Mouse (Mus musculus) testis, adult 2 months (tissue): ENCODE data around the gene Sidt2. TPM values are rescaled to one million over a fixed set of nuclear protein-coding genes. Genes with fewer than 3 reads are reported as not detected.
A peak's percentile ranks its signal among the peaks of the same experiment; 100 is the strongest.

Source experiments
- H3K27ac ChIP-seq: fragments of 200-500 bp; 2 replicates; pipeline ENCODE4 v1.5.1; 2012; ENCODE audit warnings: low read depth, low read length; ENCODE audit not compliant: control insufficient read depth, insufficient read depth
- H3K27me3 ChIP-seq: fragments of 200-500 bp; 2 replicates; pipeline ENCODE4 v1.6.1; 2012; ENCODE audit warnings: mild to moderate bottlenecking, low read length, moderate library complexity; ENCODE audit not compliant: control insufficient read depth, insufficient read depth
- H3K36me3 ChIP-seq: fragments of 200-500 bp; 2 replicates; pipeline ENCODE4 v1.6.1; 2012; ENCODE audit warnings: mild to moderate bottlenecking, low read length; ENCODE audit not compliant: control insufficient read depth, insufficient read depth
- H3K4me1 ChIP-seq: fragments of 200-500 bp; 2 replicates; pipeline ENCODE4 v1.6.1; 2012; ENCODE audit warnings: low read length; ENCODE audit not compliant: control insufficient read depth, insufficient read depth
- H3K4me3 ChIP-seq: fragments of 200-500 bp; 2 replicates; pipeline ENCODE4 v1.5.1; 2012; ENCODE audit warnings: low read depth, mild to moderate bottlenecking, low read length, moderate library complexity, mixed read lengths; ENCODE audit not compliant: control insufficient read depth
- CTCF ChIP-seq: fragments of 200-500 bp; IDR thresholded peaks from 2 replicates; pipeline ENCODE4 v1.5.1; 2012; ENCODE audit warnings: low read depth, mild to moderate bottlenecking, inconsistent platforms, low read length, moderate library complexity; ENCODE audit not compliant: control insufficient read depth, insufficient read depth, insufficient replicate concordance
- POLR2A ChIP-seq: fragments of 200-500 bp; IDR thresholded peaks from 2 replicates; pipeline ENCODE4 v1.6.1; 2012; ENCODE audit warnings: low read depth, mild to moderate bottlenecking, inconsistent platforms, low read length, moderate library complexity; ENCODE audit not compliant: control insufficient read depth
- polyA plus RNA-seq: library from polyadenylated mRNA; depleted of rRNA; stranded (reverse); fragments of >200 nt; gene quantifications from 2 replicates; pipeline ENCODE4 v1.2.3, GENCODE M21; 2012

Gene Sidt2
- polyA plus RNA-seq, 1 experiment: 350 TPM

DNA sequence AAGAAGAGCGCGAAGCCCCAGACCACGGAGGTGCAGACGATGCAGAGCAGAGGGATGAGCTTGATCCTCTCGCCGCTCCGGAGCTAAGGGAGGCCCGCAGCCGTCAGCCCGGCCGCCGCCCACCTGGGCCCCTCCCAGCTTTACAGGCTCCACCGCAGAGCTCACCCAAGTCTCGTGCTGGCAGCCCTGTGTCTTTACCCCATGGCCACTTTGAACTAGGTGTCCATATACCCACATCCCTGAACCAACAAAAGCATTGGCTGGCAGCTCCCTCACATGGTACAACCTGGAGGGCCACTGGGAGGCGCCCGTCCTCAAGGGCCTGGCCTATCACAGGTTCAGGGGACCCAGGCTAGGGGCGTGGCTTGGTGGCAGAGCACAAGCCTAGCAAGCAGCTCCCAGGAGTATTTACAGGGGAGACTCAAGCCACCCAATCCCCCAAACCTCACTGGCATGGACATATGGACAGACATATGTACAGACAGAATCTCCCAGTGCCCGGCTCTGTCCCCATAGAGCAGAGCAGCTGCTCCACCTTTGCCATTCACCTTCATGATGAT, 13.6 kb downstream of the Sidt2 start:
- no peaks in the 10 kb centered on the region; the same call in 1 of the 2 replicates for H3K4me1 ChIP-seq
- H3K27me3 ChIP-seq: no peaks in the 10 kb centered on the region
- TF ChIP-seq CTCF (no peak), POLR2A (no peak)
- H3K4me3 ChIP-seq: no peak overlapping the region
- no peak overlapping the region for H3K27ac ChIP-seq
- H3K36me3 ChIP-seq: peaks cover 2% of the 10 kb centered on the region

- H3K27ac ChIP-seq: no peak overlapping the region
Observed at GRCm38 (mm10) chr9:45939794-45940193, 15.3 kb downstream of the Sidt2 start.

DNA sequence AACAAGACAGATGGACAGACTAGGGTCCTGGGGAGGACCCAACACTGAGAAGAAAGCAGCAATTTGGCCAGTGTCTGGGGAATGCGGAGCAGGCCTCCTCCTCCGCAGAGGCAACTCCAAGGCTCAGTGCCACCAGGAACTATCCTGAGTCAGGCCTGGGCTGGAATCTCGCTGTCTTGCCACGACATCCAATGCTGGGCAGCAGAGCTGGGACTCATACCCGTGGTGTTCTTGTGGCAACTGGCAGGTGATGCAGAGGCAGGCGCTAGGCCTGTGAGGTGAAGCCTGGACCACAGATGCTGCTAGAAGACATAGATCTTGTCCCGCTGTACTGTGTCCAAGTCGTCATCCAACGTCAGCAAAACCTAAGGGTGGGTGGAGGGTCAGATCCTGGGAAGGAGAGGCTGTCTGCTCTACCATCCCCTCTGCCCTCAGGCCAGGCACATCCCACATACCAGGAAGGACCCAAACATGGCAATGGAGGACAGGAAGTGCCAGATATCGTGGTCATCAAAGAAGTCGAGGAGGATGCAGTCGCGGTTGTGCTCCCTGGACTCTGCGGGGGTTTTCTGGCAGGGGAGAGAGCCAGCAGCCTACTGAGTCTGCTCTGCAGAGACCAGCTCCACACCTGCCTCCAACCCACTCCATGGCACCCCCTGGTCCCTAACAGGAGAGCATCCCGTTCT, 16.0 kb downstream of the Sidt2 start:
- H3K27ac ChIP-seq: no peak overlapping the region
- no peaks in the 10 kb centered on the region for H3K27me3 ChIP-seq
- peaks cover 2% of the 10 kb centered on the region for H3K36me3 ChIP-seq
- no peak for TF ChIP-seq CTCF
- TF ChIP-seq POLR2A: no peak
- no peak overlapping the region for H3K4me3 ChIP-seq
- peaks cover 5% of the 10 kb centered on the region for H3K4me1 ChIP-seq

More at GRCm38 (mm10) chr9:45939794-45940193, 15.3 kb downstream of the Sidt2 start:
- TF ChIP-seq POLR2A (no peak), CTCF (no peak)
- peaks cover 2% of the 10 kb centered on the region for H3K36me3 ChIP-seq
- peaks cover 5% of the 10 kb centered on the region for H3K4me1 ChIP-seq
- no peak overlapping the region for H3K4me3 ChIP-seq
- no peaks in the 10 kb centered on the region for H3K27me3 ChIP-seq

GRCm38 (mm10) chr9:45938088-45938487, 17.0 kb downstream of the Sidt2 start:
- H3K27ac ChIP-seq: no peak overlapping the region
- H3K4me1 ChIP-seq: peaks cover 5% of the 10 kb centered on the region
- no peaks in the 10 kb centered on the region for H3K27me3 ChIP-seq
- H3K4me3 ChIP-seq: no peak overlapping the region
- TF ChIP-seq POLR2A (no peak), CTCF (no peak)
- peaks cover 2% of the 10 kb centered on the region for H3K36me3 ChIP-seq

DNA sequence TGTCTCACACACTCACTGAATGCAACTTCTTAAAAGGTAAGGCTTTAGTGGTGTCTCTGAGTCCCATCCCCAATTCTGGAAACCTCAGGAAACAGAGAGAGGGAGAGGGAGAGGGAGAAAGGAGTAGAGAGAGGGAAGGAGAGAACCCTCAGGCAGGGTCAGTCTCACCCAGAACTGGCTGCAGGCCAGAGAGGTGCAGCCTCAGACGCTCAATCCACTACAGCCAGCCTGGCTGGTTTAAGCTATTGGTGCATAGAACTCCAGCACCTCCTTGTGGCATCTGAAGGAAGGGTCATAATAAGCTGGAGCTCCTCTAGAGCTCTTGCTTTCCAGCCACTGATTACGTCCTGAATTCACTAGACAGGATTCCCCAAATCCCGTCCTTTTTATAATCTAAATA, 18.2 kb downstream of the Sidt2 start:
- Histone ChIP-seq H3K4me3 (no peak overlapping the region), H3K36me3 (peaks cover 2% of the 10 kb centered on the region), H3K27ac (no peak overlapping the region)

GRCm38 (mm10) chr9:45935628-45936210, 19.3 kb downstream of the Sidt2 start, which contains the start of gene Tagln:
Gene Tagln, minus strand, starts transcription at chr9:45936058.
- Histone ChIP-seq H3K27me3 (no peaks in the 10 kb centered on the region), H3K4me1 (peaks cover 5% of the 10 kb centered on the region), H3K36me3 (no peaks in the 10 kb centered on the region; the same call in 1 of the 2 replicates), H3K27ac (peak within 1 kb of the TSS; percentile 45), H3K4me3 (peak within 1 kb of the TSS; percentile 1; the same call in 1 of the 2 replicates)
- TF ChIP-seq POLR2A (no peak), CTCF (no peak)

More for the DNA sequence above, 18.2 kb downstream of the Sidt2 start:
- Histone ChIP-seq H3K4me1 (peaks cover 5% of the 10 kb centered on the region), H3K27me3 (no peaks in the 10 kb centered on the region)
- no peak for TF ChIP-seq POLR2A
- TF ChIP-seq CTCF: peak; percentile 45; the same call in 1 of the 2 replicates
